Mouse (Mus musculus): ENCODE data around the gene Creb3.

The Creb3 gene

DNA sequence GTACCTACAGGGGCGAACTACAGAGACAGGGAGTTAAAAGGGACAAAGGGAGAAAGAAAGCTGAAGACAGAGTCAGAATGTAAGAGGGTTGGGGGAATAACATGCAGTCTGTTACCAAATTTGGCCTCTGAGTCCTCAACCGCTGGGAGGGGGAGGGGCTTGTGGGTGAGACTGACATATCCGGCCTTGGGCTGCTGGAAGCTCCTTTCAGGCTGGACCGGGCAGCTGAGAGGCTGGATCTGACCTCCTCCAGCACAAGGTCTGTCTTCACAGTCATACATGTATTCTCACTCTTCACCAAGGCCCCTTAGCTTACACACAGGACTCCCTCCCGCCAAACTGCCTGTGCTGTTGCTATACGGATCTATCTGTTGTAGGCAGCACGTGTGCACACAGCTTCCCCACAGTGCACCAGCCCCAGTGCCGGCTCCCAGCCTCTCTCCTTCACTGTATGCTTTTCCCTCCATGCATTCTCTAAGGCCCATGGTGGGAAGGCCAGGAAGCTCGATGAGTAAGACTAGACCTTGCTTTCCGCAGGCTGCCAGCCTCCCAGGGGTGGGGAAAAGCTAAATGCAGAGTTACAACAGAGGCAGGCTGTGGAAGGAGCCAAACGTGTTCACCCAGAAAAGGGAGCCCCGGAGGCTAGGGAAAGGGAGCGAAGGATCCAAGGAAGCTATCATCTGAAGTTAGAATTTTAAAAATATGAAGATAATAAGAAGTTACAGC, 3.3 kb upstream of the Creb3 start:
- DNase-seq, result peak; percentile 36

DNA sequence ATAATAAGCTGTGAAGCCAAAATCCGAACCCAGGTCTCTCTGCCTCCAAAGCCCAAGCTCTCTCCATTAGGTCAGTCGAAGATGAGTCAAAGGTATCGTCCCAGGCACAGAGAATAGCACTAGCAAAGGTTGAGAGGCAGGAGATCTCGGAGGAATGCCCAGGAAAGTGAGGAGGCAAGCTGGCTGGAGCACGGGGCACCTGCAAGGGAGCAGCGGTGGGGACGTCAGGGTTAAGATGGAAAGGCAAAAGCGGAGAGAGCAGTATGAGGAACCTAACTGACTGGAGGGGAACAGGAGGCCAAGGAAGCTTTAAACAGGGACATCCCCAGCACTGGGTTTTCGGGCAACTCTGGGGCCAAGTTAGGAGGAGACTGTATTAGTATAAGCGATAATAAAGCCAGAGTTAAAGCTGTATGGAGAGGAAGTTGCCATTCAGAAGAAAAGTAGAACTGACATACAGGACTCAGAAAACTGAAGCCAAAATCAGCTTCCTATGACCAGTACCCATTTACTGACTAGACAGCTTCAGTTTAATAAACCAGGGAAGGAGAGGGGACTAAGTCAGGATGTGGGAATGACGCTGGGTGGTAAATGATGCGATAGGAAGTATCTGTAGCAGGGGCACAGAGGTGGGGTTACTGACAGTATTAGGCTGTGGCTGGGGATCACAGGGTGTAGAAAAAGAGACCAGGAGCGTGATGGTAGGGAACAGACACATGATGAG, 2.5 kb upstream of the Creb3 start:
- no peak for DNase-seq

- no peak for DNase-seq
Observed at GRCm38 (mm10) chr4:43560243-43560611, 1.9 kb upstream of the Creb3 start.

DNA sequence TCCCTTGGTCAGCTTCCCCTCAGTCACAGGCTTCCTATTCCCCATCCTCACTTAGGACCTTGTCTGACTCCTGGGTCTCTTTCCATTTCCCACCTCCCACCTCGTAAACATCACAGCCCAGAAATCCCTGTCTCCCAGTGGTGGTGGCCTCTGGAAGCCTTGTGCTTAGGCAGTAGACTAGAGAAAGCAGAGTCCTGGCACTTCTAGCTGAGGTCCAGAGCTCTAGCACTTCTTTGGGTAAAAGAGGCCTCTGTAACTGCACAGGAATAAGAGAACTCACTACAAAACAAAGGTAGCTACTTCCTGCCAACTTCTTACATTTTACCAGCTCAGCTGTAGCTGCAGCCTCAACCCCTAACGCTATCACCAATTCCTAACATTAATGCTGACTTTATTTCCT, 1.2 kb upstream of the Creb3 start:
- DNase-seq, result no peak

GRCm38 (mm10) chr4:43561436-43561996, 616 bp upstream of the Creb3 start:
- no peak for DNase-seq

- no peak for DNase-seq
Observed at GRCm38 (mm10) chr4:43562769-43563600, 853 bp downstream of the Creb3 start.

GRCm38 (mm10) chr4:43563601-43563875, 1.4 kb downstream of the Creb3 start:
- no peak for DNase-seq

DNA sequence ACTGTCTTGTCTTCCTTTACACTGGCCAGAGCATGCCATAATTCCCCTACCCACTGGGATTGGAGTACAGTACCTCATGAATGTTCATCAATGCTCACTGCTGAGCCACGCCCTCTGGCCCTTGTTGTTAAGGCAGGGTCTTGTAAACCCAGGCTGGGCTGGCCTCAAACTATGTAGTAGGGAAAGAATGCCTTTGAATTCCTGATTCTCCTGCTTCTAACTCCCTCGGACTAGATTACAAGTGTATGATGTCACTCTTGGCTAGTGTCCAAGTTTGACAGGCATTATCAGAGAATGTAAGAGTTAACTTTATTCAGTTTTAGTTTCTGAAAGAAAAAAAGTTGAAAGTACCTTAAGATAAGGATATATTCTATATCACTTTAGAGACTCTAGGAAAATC, 2.1 kb downstream of the Creb3 start:
- DNase-seq, result peak; percentile 48

DNA sequence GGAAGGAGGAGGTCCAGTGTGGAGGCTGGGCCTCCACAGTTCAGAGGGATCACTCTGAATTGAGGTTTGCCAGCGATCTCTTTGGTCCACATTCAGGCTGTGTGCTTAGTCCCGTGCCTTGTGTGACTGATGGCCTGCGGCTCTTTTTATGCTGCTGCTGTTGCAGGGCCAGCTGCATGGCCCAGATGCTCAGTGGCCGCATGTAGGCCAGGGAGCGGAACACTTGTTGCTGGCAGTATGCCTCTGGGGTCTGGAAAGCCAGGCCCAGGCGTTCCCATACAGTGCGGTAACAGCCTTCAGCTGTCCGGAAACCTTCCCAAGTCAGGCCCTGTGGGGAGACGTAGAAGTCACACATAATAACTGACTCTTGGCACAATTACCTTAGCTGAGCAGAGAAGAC, 5.0 kb downstream of the Creb3 start:
- peak; percentile 17 for DNase-seq

DNA sequence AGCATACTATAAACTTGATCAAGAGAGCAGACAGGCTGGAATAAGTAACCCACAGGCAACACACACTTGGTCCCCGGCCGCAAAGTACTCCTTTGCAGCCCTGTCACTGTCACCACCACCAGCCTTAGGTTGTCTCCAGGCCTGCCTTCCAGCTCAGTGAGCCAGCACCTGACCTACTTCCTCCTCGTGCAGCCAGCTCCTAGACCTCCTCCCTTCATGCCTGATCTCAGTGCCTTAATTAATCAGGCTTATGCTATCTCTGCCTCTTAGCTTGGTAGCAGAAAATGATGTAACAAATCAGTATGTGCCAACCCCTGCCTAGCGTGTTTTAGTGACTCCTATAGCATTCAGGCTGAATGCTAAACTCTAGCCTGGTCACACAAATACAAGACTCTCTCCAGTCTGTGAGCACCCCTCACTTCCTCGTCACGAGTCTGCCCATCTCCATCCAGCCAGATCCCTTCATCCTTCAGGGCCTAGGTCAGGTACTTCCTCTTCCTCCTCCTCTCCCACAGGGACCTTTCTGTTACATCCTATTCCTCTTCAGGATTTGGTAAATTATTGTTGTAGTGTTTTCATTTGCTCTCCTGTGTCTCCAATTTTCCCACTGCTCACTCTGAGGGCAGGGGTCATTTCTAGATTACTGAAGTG, 9.4 kb downstream of the Creb3 start:
- DNase-seq, result peak; percentile 49

- no peak for DNase-seq
Observed at GRCm38 (mm10) chr4:43573561-43573960, 11.4 kb downstream of the Creb3 start.

DNA sequence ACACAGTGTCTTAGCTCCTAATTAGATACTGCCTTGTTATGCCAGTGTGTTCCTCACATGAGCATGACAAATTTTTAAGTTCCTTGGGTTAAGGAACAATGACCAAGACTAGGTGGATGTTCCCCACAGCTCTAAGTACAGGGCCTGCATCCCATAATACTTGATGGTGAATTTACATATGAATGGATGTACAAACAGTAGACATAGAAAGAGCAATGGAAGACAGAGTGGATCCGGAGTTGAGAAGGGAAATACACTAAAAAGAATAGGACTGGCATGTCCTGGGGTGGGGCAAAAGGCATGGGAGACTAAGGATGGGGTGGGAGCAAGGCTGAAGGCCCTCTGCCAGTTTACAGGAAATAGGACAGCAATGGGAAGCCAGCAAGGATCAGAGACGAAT, 13.2 kb downstream of the Creb3 start:
- no peak for DNase-seq

DNA sequence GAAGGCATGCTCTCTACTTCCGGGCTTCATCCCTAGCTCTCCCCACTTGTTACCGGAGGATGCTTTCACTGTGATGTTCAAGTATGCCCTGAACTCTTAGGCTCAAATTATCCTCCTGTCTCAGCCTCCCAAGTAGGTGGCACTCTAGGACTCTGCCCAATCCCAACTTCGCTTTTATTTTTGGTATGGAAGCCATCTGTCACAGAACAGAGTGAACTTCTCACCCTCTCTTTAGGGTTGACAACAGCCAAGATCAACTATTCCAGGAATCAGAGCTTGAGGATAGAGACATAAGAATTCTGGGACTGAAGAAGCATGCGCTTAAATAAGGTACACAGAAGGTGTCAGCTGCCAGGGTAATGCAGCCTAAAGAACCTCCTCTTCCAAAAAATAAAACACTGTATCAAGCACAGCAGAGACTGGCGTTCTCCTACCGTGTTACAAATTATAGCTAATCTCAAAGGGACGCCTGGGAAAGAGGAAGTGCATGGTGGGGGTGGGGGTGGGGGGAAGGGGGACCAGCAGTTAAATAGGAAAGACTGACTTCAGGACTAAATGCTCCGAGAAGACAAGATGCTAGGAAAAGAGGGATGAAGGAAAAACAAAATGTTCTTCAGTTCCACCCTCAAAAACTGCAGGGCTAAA, 15.2 kb downstream of the Creb3 start:
- no peak for DNase-seq

- DNase-seq, result peak; percentile 89
Observed at GRCm38 (mm10) chr4:43578376-43579204, 16.5 kb downstream of the Creb3 start, which contains the start of the genes Rgp1 and Gba2. TSS of gene Rgp1 (plus strand) at chr4:43578715. TSS of gene Gba2 (minus strand) at chr4:43578873.

- DNase-seq, result no peak
Observed at GRCm38 (mm10) chr4:43579256-43579655, 17.1 kb downstream of the Creb3 start.

GRCm38 (mm10) chr4:43579731-43580130, 17.6 kb downstream of the Creb3 start:
- DNase-seq, result no peak

DNA sequence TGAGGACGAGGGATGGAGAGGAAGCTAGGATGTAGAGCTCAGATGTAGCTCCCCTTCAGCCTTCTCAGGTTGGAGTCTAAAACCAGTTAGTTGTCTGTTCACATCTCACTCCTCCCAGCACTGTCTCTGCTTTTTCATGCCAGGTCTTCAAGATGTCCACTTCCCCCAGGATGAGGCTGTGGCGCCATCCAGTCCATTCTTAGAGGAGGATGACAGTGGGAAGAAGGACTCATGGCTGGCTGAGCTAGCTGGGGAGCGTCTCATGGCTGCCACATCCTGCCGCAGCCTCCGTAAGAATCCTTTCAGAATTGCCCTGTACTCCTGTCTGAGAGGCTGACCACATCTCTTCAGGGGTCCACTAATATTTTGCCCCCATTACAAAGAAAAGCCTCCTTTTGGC, 18.6 kb downstream of the Creb3 start:
- DNase-seq, result no peak

DNA sequence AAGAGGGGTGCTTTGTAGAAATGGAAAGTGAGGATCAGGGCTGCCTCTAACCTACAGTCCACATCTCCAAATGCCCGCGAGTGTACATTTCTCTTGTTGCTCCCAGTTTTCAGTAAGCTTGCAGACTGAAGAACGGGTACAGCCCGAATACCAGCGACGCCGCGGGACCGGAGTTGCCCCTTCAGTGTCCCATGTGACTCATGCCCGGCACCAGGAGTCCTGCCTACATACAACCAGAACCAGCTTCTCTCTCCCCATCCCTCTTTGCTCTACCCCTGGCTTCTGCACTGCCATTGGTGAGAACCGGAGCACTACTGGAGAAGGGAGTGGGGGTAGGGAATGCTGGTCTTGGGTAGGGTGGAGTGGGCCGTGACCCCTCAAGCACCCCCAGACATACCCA, 19.2 kb downstream of the Creb3 start:
- DNase-seq, result no peak

DNA sequence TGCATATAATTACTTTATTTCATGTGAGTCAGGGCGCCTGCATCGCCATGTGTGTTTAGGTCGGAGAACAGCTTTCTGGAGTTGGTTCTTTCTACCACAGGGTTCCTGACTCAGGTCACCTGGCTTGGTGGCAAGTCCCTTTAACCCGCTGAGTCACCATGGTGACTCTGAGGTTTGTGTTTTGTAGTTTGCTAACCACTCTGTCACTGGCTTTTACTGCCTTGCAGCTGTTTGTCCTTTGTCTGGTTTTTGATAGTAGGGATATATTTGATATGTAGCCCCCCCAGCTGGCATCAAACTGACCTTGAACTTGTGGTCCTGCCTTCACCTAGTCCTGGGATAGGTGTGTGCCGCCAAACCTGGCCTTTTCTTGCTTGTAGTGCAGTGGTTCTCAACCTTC, 20.1 kb downstream of the Creb3 start:
- no peak for DNase-seq

- DNase-seq, result no peak
Observed at GRCm38 (mm10) chr4:43583421-43583820, 21.3 kb downstream of the Creb3 start.

Data from retina, postnatal 1 day (tissue).